Mouse (Mus musculus): ENCODE measurements around the gene Cacnb4. TPM values are rescaled to one million over a fixed set of nuclear protein-coding genes. Genes with fewer than 3 reads are reported as not detected.

Cacnb4 gene
- polyA plus RNA-seq, 1 experiment from 2014 or later = 1.3 TPM

DNA sequence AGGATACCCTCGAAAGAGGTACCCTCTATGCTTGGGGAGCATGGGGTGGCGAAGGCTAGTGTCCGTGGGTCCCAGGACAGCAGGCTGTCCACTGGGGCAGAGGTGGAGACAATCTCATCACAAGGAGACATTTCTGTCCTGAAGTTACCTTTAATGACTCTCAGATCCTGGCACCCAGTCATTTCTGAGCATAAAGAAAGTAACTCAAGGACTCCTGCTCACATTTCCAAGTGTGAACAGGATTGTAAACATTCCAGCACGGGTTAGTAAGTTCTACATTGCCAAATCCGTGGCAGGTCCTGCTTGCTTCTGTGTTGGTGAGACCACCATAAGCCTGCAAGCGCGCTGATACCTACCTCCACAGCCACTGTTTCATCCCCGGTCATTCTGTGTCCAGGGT, 196.2 kb downstream of the Cacnb4 start:
- no peak for ATAC-seq (ENCODE audit: insufficient number of reproducible peaks, insufficient read depth, low FRiP score, low TSS enrichment, low read depth)
- no peak overlapping the region for H3K4me2 ChIP-seq
- no peaks in the 10 kb centered on the region for H3K9me3 ChIP-seq
- no peaks in the 10 kb centered on the region; the same call in 1 of the 2 replicates for H3K27me3 ChIP-seq
- H3K36me3 ChIP-seq = no peaks in the 10 kb centered on the region
- H3K9ac ChIP-seq = no peak overlapping the region
- peaks cover 9% of the 10 kb centered on the region; the same call in 1 of the 2 replicates for H3K4me1 ChIP-seq
- WGBS = 86% methylated on average over 8 of the region's 8 CpGs
- H3K4me3 ChIP-seq = no peak overlapping the region
- no peak overlapping the region for H3K27ac ChIP-seq

DNA sequence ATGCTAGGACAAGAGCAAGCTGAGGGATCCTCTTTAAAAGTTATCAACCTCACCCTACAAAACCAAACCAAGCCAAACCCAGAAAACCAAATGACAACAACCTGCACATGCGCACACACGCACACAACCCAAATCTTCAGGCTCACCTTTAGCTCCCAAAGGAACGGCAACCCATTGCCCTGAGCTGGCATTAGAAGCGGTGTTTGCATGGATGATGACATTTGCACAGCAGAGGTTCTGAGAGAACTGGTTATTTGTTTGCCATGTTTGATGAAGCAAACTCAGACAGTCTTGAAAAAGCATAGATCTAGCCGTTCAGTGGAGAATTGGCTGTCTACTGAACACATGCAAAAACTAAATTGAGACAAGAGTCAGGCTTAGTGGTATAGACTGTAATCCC, 198.1 kb downstream of the Cacnb4 start:
- Histone ChIP-seq H3K4me2 (no peak overlapping the region), H3K27me3 (no peaks in the 10 kb centered on the region; the same call in 1 of the 2 replicates), H3K27ac (no peak overlapping the region), H3K36me3 (no peaks in the 10 kb centered on the region), H3K9me3 (no peaks in the 10 kb centered on the region), H3K4me1 (peaks cover 9% of the 10 kb centered on the region; the same call in 1 of the 2 replicates), H3K4me3 (no peak overlapping the region), H3K9ac (no peak overlapping the region)
- no peak for ATAC-seq (ENCODE audit: insufficient number of reproducible peaks, insufficient read depth, low FRiP score, low TSS enrichment, low read depth)
- 93% methylated on average over 5 of the region's 5 CpGs for WGBS

DNA sequence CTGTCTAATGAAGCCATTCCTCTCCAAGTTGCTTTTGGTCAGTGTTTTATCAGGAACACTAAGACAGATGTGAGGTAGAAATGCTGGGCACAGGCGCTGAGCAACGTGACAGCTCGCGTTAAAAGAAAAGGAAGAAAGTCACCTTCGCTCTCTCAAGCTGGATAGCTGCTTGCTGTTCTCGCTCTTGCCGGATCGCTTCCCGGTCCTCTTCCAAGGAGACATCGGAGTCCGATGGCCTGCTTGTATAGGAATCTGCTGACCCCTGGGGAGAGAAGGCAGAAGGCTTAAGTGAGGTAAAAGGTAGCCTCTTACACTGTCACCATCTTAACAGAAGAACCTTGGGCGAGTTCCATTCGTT, 199.1 kb downstream of the Cacnb4 start:
- H3K4me2 ChIP-seq = no peak overlapping the region
- H3K9ac ChIP-seq = no peak overlapping the region
- no peak for ATAC-seq (ENCODE audit: insufficient number of reproducible peaks, insufficient read depth, low FRiP score, low TSS enrichment, low read depth)
- H3K27ac ChIP-seq = no peak overlapping the region
- H3K27me3 ChIP-seq = no peaks in the 10 kb centered on the region; the same call in 1 of the 2 replicates
- H3K9me3 ChIP-seq = no peaks in the 10 kb centered on the region
- peaks cover 9% of the 10 kb centered on the region; the same call in 1 of the 2 replicates for H3K4me1 ChIP-seq
- no peaks in the 10 kb centered on the region for H3K36me3 ChIP-seq
- no peak overlapping the region for H3K4me3 ChIP-seq
- WGBS = 93% methylated on average over 13 of the region's 13 CpGs

DNA sequence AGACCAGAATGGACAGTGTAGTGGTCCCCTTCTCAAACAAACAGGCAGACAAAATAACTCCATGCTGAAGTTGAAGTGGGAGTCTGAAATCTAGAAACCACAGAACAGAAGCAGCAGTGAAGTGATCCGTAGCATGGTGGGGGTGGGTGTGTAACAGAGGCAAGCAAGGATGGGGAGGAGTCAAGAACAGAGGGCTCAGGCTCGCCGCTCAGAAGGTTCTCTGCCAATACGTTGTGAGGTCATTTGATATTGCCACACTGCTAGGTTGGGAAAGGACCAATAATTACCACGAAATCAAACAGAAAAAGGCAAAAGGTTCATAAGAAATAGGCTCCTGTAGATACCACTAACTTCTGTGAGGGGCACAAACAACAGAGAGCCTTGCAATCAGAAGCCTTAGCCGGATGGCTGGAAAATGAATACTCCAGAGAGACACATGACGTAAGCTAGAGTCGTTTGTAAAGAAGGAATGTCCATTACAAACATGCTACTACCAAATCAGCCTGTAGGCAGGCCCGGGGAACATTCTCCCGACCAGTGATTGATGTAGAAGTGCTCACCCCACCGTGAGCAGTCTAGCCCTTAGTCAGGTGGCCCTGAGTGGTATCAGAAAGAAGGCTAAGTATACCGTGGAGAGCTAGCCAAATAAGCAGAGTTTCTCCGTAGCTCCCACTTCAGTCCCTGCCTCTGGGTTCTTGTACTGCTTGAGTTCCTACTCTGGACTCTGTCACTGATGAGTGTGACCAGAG, 199.7 kb downstream of the Cacnb4 start:
- H3K4me2 ChIP-seq = no peak overlapping the region
- H3K36me3 ChIP-seq = no peaks in the 10 kb centered on the region
- no peak overlapping the region for H3K9ac ChIP-seq
- no peaks in the 10 kb centered on the region; the same call in 1 of the 2 replicates for H3K27me3 ChIP-seq
- no peak for ATAC-seq (ENCODE audit: insufficient number of reproducible peaks, insufficient read depth, low FRiP score, low TSS enrichment, low read depth)
- peaks cover 14% of the 10 kb centered on the region for H3K4me1 ChIP-seq
- H3K9me3 ChIP-seq = no peaks in the 10 kb centered on the region
- no peak overlapping the region for H3K4me3 ChIP-seq
- H3K27ac ChIP-seq = no peak overlapping the region
- WGBS = 47% methylated on average over 13 of the region's 13 CpGs

DNA sequence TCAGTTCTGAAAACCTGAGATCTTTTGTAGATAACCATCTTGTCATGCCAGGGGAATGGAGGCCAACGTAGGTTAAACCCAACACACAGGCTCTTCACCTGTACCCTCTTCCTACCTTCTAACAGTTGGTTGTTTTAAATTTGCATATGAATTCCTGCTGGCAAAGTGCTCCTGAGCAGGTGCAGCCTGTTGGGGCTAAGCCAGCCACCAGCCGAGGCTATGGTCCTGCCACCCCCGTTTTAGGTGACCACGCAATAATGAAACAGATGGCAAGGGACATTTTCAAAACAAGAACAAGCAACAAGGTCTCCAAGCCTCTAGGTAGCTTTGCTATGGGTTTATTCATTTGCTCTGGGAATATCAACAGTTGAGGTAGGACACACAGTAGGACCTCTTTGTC, 200.8 kb downstream of the Cacnb4 start:
- Histone ChIP-seq H3K4me2 (no peak overlapping the region), H3K4me1 (peaks cover 15% of the 10 kb centered on the region), H3K27me3 (no peaks in the 10 kb centered on the region; the same call in 1 of the 2 replicates), H3K4me3 (no peak overlapping the region), H3K9ac (no peak overlapping the region), H3K36me3 (no peaks in the 10 kb centered on the region), H3K9me3 (no peaks in the 10 kb centered on the region), H3K27ac (no peak overlapping the region)
- ATAC-seq (ENCODE audit: insufficient number of reproducible peaks, insufficient read depth, low FRiP score, low TSS enrichment, low read depth) = no peak
- WGBS = 88% methylated on average over 4 of the region's 4 CpGs

DNA sequence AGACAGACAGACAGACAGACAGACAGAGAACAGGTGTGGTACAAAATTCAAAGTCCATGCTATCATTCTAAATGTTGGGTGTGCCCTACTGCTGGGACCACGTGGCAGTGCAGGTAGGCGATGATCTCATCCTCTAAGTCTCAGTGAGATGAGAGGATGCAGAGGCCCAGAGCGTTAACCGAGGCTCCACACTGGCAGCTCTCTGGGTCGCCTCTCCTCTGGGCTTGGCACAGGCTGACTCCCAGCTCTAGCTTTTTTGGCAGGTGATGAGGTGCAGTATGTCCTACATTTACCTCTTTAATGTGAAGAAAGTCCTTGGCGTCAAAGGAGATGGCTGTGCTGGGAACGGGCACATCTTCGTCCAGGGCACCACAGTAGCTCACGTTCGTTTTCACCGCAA, 202.1 kb downstream of the Cacnb4 start:
- Histone ChIP-seq H3K4me1 (peaks cover 15% of the 10 kb centered on the region), H3K4me2 (no peak overlapping the region), H3K9ac (no peak overlapping the region), H3K4me3 (no peak overlapping the region), H3K27ac (no peak overlapping the region), H3K9me3 (no peaks in the 10 kb centered on the region), H3K27me3 (no peaks in the 10 kb centered on the region; the same call in 1 of the 2 replicates), H3K36me3 (no peaks in the 10 kb centered on the region)
- no peak for ATAC-seq (ENCODE audit: insufficient number of reproducible peaks, insufficient read depth, low FRiP score, low TSS enrichment, low read depth)
- 88% methylated on average over 11 of the region's 11 CpGs for WGBS

DNA sequence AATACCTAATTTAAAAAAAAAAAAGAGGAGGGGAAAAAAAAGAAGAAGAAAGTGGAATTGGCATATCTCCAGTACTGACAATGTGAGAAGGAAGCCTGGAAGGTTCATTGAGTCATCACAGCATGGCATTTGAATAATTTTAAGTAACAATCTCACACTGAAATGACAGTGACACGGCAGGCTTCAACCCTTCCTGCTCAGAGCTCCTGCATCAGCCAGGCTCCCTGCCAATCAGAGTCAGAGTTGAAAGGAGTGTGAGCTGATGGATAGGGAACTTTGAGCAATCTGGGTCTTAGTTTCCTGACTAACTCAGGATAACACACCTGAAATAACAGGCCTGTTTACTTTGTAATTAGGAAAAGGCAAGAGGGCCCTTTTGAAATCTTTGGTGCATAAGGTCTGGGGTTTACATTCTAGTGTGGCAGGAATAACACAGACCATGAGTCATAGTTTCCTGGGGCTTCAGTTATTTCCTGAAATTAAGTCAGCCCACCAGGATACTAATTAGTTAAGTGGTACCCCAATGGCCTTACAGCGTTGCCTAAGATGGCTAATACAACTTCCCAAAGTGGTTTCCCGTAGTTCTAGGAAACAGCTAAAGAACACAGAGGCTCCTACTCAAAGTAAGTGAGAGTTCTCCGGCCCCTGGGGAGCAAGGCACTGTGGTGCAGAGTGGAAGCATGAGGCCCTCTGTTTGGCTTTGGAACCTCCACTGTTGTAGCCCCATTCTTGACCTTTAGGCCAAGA, 204.9 kb downstream of the Cacnb4 start:
- ATAC-seq (ENCODE audit: insufficient number of reproducible peaks, insufficient read depth, low FRiP score, low TSS enrichment, low read depth) = no peak
- no peak overlapping the region for H3K27ac ChIP-seq

DNA sequence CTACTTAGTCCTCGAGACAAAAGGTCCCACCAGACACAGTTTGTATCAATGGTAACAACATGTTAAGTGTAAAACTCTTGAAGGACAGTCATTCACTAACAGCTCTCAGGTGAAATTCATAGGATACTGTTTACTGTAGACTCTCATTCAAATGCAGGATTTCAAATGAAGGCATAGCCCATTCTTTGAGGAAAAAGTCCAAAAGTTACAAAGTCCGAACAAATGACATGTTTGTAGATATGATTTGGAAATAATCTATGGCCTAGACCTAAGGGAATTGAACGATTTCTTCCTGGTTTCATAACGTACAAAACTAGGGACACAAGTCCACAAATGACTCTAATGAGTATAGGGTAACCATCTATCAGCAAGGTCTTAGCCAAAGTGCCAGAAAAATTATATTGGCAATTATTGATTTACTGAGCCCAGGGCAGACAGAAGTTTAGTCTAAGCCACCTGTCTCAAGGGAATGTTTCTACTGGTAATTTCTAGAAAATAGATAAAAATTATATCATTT, 206.5 kb downstream of the Cacnb4 start:
- Histone ChIP-seq H3K9me3 (no peaks in the 10 kb centered on the region), H3K4me2 (no peak overlapping the region), H3K27me3 (no peaks in the 10 kb centered on the region), H3K9ac (no peak overlapping the region), H3K4me3 (no peak overlapping the region), H3K27ac (no peak overlapping the region), H3K36me3 (no peaks in the 10 kb centered on the region), H3K4me1 (peaks cover 6% of the 10 kb centered on the region)
- ATAC-seq (ENCODE audit: insufficient number of reproducible peaks, insufficient read depth, low FRiP score, low TSS enrichment, low read depth) = no peak
- WGBS = 86% methylated on average over 4 of the region's 4 CpGs

More for the DNA sequence above, 204.9 kb downstream of the Cacnb4 start:
- Histone ChIP-seq H3K36me3 (no peaks in the 10 kb centered on the region), H3K27me3 (no peaks in the 10 kb centered on the region), H3K4me3 (no peak overlapping the region), H3K4me2 (no peak overlapping the region), H3K9me3 (no peaks in the 10 kb centered on the region), H3K4me1 (peaks cover 9% of the 10 kb centered on the region), H3K9ac (no peak overlapping the region)
- WGBS = 27% methylated on average over 4 of the region's 4 CpGs

DNA sequence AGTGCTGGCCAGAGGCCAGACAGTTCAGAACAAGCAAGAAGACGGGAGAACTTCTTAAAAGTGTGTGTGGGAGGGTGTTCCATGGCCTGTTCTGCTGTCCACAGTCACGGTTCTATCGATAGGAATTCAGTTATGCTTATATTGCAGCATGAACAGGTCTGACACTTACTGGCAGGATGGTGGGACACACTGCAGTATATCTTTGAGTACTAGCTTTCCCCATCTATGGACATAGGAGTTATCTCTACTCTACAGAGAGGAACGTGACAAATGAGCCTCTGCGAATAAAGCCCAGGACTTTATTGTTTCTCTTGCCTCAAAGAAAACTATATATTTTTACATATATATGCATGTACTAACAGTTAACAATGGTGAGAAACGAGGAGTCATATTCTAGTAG, 209.0 kb downstream of the Cacnb4 start:
- H3K4me1 ChIP-seq = peaks cover 9% of the 10 kb centered on the region
- no peaks in the 10 kb centered on the region for H3K27me3 ChIP-seq
- no peaks in the 10 kb centered on the region for H3K9me3 ChIP-seq
- no peak overlapping the region for H3K27ac ChIP-seq
- no peak overlapping the region for H3K4me3 ChIP-seq
- no peak for ATAC-seq (ENCODE audit: insufficient number of reproducible peaks, insufficient read depth, low FRiP score, low TSS enrichment, low read depth)
- WGBS = 80% methylated on average over 6 of the region's 6 CpGs
- H3K9ac ChIP-seq = no peak overlapping the region
- no peaks in the 10 kb centered on the region for H3K36me3 ChIP-seq
- H3K4me2 ChIP-seq = no peak overlapping the region

DNA sequence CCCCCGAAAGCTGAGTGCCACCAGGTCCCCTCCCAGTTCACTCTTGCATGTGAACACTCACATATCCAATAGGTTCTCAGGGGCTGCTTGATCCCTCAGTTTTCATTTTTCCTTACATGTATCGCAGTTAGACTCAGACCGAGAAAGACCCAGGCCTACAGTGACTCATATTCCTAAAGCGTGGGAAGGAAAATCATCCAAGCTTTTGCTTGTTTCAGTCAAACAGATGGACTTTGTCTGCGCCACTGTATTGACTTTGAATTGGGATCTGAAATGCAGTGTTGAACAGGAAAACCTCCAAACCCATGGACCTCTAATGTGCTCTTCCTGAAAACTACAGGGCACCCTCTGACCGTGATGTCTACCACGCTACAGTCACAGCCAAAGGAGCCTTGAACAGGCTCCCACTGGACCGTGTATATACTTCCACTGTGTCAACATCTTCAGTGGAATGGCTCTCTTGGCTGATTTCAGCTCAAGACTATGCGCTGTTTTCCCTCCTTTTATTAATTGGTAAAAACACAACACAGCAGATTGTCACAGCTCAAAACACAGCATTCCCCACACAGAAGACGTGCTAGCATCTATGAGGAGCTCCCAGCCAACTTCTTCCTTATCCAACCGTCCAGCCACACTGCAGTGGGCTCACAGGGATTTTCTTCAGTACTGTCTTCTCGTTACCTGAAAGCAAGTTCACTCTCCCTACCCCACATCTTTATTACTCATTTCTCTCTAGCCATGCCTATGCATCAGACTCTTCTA, 215.2 kb downstream of the Cacnb4 start:
- Histone ChIP-seq H3K9me3 (no peaks in the 10 kb centered on the region), H3K27me3 (no peaks in the 10 kb centered on the region), H3K4me2 (no peak overlapping the region), H3K27ac (no peak overlapping the region), H3K4me3 (no peak overlapping the region), H3K9ac (no peak overlapping the region), H3K36me3 (no peaks in the 10 kb centered on the region), H3K4me1 (peaks cover 3% of the 10 kb centered on the region; the same call in 1 of the 2 replicates)
- no peak for ATAC-seq (ENCODE audit: insufficient number of reproducible peaks, insufficient read depth, low FRiP score, low TSS enrichment, low read depth)
- 92% methylated on average over 12 of the region's 12 CpGs for WGBS
